ENCODE assay signal across 19 mouse cellular contexts in genomic region chr4:84357382-84357781, GRCm38 (mm10).
DNase-seq lines count a peak whose midpoint lies in the region; ATAC-seq lines count a peak whose summit lies in the region.
"Had no signal": no experiment of that assay in that cellular context is flagged by ENCODE, and none has a peak within 500 bp of the region (broad histone marks: within the 10 kb centered on the region; RNA-seq: fewer than 3 reads in every experiment).

No protein-coding gene starts in this region.

- H3K9me3 ChIP-seq in forebrain, embryonic 14.5 days (replicated peaks; ENCODE audit: control insufficient read depth, low read length): no peaks in the 10 kb centered on the region
- H3K9me3 ChIP-seq in forebrain, embryonic 16.5 days (ENCODE audit: control insufficient read depth, low read length): no peaks in the 10 kb centered on the region
- H3K9me3 ChIP-seq in midbrain, embryonic 12.5 days: no peaks in the 10 kb centered on the region
- no peaks in the 10 kb centered on the region for H3K9me3 ChIP-seq in midbrain, embryonic 16.5 days (replicated peaks; ENCODE audit: control insufficient read depth, low read length, poor library complexity, severe bottlenecking)
- H3K9me3 ChIP-seq in embryonic facial prominence, embryonic 11.5 days (replicated peaks; ENCODE audit: control insufficient read depth, low read length): no peaks in the 10 kb centered on the region

- peaks cover 7% of the 10 kb centered on the region; the same call in 1 of the 2 replicates for H3K4me1 ChIP-seq in forebrain, embryonic 14.5 days (ENCODE audit: control insufficient read depth, insufficient read depth, low read length)
- H3K4me1 ChIP-seq in forebrain, embryonic 16.5 days (replicated peaks; ENCODE audit: control insufficient read depth, insufficient read depth, low read length): peaks cover 2% of the 10 kb centered on the region
- peaks cover 23% of the 10 kb centered on the region for H3K4me1 ChIP-seq in midbrain, embryonic 12.5 days
- peaks cover 13% of the 10 kb centered on the region for H3K4me1 ChIP-seq in midbrain, embryonic 16.5 days (ENCODE audit: control insufficient read depth, insufficient read depth, low read length)
- H3K4me1 ChIP-seq in embryonic facial prominence, embryonic 11.5 days (ENCODE audit: control insufficient read depth, insufficient read depth, low read length): peaks cover 4% of the 10 kb centered on the region

- H3K4me3 ChIP-seq in forebrain, embryonic 14.5 days (ENCODE audit: low read depth, low read length): no peak overlapping the region
- H3K4me3 ChIP-seq in forebrain, embryonic 16.5 days (replicated peaks; ENCODE audit: low read length): no peak overlapping the region
- H3K4me3 ChIP-seq in midbrain, embryonic 12.5 days: no peak overlapping the region
- no peak overlapping the region for H3K4me3 ChIP-seq in midbrain, embryonic 16.5 days (ENCODE audit: low read depth, low read length)
- H3K4me3 ChIP-seq in embryonic facial prominence, embryonic 11.5 days (ENCODE audit: low read depth, low read length): no peak overlapping the region
- H3K4me3 ChIP-seq: layer of hippocampus, adult 2 months; myocyte had no signal

- 40% methylated on average over 1 of the region's 1 CpGs for WGBS in forebrain, embryonic 14.5 days
- 58% methylated on average over 1 of the region's 1 CpGs for WGBS in forebrain, embryonic 16.5 days
- 23% methylated on average over 1 of the region's 1 CpGs for WGBS in midbrain, embryonic 12.5 days
- WGBS in midbrain, embryonic 16.5 days: 26% methylated on average over 1 of the region's 1 CpGs
- whole genome bisulfite sequencing in embryonic facial prominence, embryonic 11.5 days: 25% methylated on average over 1 of the region's 1 CpGs

- no peaks in the 10 kb centered on the region for H3K36me3 ChIP-seq in forebrain, embryonic 14.5 days (ENCODE audit: control insufficient read depth, insufficient read depth, low read length)
- no peaks in the 10 kb centered on the region for H3K36me3 ChIP-seq in forebrain, embryonic 16.5 days (ENCODE audit: control insufficient read depth, insufficient read depth)
- no peaks in the 10 kb centered on the region for H3K36me3 ChIP-seq in midbrain, embryonic 12.5 days
- H3K36me3 ChIP-seq in midbrain, embryonic 16.5 days (ENCODE audit: control insufficient read depth, insufficient read depth, low read length): no peaks in the 10 kb centered on the region
- H3K36me3 ChIP-seq in embryonic facial prominence, embryonic 11.5 days (replicated peaks; ENCODE audit: control insufficient read depth, insufficient read depth, low read depth, low read length): no peaks in the 10 kb centered on the region

- no peak for DNase-seq in forebrain, embryonic 14.5 days (ENCODE audit: low spot score)
- DNase-seq in embryonic facial prominence, embryonic 11.5 days (ENCODE audit: low spot score): peak; percentile 26
- DNase-seq in mesoderm, embryonic 11.5 days (ENCODE audit: low read depth, low spot score): peak; percentile 44
- DNase-seq in cerebellum, adult 9-11 months: no peak
- no peak for DNase-seq in kidney, postnatal 4 days
- DNase-seq: adrenal gland, adult 2 months; cerebellum, adult 11-12 months; lung, embryonic 14.5 days; right cerebral cortex, postnatal 4 days; thymus, adult 2 months had no signal

- no peak overlapping the region for H3K27ac ChIP-seq in forebrain, embryonic 14.5 days (ENCODE audit: low read depth, low read length)
- H3K27ac ChIP-seq in forebrain, embryonic 16.5 days (ENCODE audit: low read length): no peak overlapping the region
- peak overlapping the region; percentile 58 for H3K27ac ChIP-seq in midbrain, embryonic 12.5 days (replicated peaks)
- no peak overlapping the region for H3K27ac ChIP-seq in midbrain, embryonic 16.5 days (ENCODE audit: low read length)
- H3K27ac ChIP-seq in embryonic facial prominence, embryonic 11.5 days (replicated peaks; ENCODE audit: low read depth, low read length): peak overlapping the region; percentile 62
- H3K27ac ChIP-seq: layer of hippocampus, adult 2 months; macrophage had no signal

- peak; percentile 46; the same call in 1 of the 2 replicates for ATAC-seq in forebrain, embryonic 14.5 days
- no peak for ATAC-seq in forebrain, embryonic 16.5 days
- peak; percentile 76 for ATAC-seq in midbrain, embryonic 12.5 days (ENCODE audit: low FRiP score, low read depth)
- no peak for ATAC-seq in midbrain, embryonic 16.5 days
- no peak for ATAC-seq in embryonic facial prominence, embryonic 11.5 days (replicated peaks; ENCODE audit: insufficient number of reproducible peaks, low FRiP score, low TSS enrichment, low read depth)
- ATAC-seq: hindbrain, embryonic 16.5 days; Patski had no signal

- no peak overlapping the region for H3K4me2 ChIP-seq in forebrain, embryonic 14.5 days (ENCODE audit: low read length)
- H3K4me2 ChIP-seq in forebrain, embryonic 16.5 days (ENCODE audit: low read length): no peak overlapping the region
- H3K4me2 ChIP-seq in midbrain, embryonic 12.5 days (replicated peaks): no peak overlapping the region
- H3K4me2 ChIP-seq in midbrain, embryonic 16.5 days (ENCODE audit: low read length): no peak overlapping the region
- no peak overlapping the region for H3K4me2 ChIP-seq in embryonic facial prominence, embryonic 11.5 days (ENCODE audit: low read depth, low read length)
- H3K4me2 ChIP-seq: liver, embryonic 11.5 days; lung, embryonic 14.5 days had no signal

- no peaks in the 10 kb centered on the region for H3K27me3 ChIP-seq in forebrain, embryonic 14.5 days (replicated peaks; ENCODE audit: control insufficient read depth, insufficient read depth, low read length)
- no peaks in the 10 kb centered on the region for H3K27me3 ChIP-seq in forebrain, embryonic 16.5 days (replicated peaks; ENCODE audit: control insufficient read depth, insufficient read depth, low read length)
- H3K27me3 ChIP-seq in midbrain, embryonic 12.5 days: no peaks in the 10 kb centered on the region
- no peaks in the 10 kb centered on the region for H3K27me3 ChIP-seq in midbrain, embryonic 16.5 days (ENCODE audit: control insufficient read depth, insufficient read depth, low read depth, low read length)
- H3K27me3 ChIP-seq in embryonic facial prominence, embryonic 11.5 days (ENCODE audit: control insufficient read depth, insufficient read depth, low read length): no peaks in the 10 kb centered on the region
- H3K27me3 ChIP-seq: Patski had no signal

- H3K9ac ChIP-seq in forebrain, embryonic 14.5 days (ENCODE audit: low read length): no peak overlapping the region
- no peak overlapping the region for H3K9ac ChIP-seq in forebrain, embryonic 16.5 days (replicated peaks; ENCODE audit: low read depth, low read length)
- no peak overlapping the region for H3K9ac ChIP-seq in midbrain, embryonic 12.5 days (replicated peaks)
- H3K9ac ChIP-seq in midbrain, embryonic 16.5 days (ENCODE audit: low read depth, low read length): no peak overlapping the region
- no peak overlapping the region for H3K9ac ChIP-seq in embryonic facial prominence, embryonic 11.5 days (replicated peaks; ENCODE audit: low read length)
- H3K9ac ChIP-seq: lung, embryonic 14.5 days had no signal

Comparison
In these comparisons a context has a peak if more than half of its experiments do, and no peak if none do; other contexts are left out.
1. ATAC-seq: peak in forebrain, embryonic 14.5 days (single experiment) and midbrain, embryonic 12.5 days (single experiment); none in forebrain, embryonic 16.5 days (single experiment), midbrain, embryonic 16.5 days (single experiment) and embryonic facial prominence, embryonic 11.5 days (single experiment).
2. H3K27ac ChIP-seq: peak in midbrain, embryonic 12.5 days (single experiment) and embryonic facial prominence, embryonic 11.5 days (single experiment); none in forebrain, embryonic 14.5 days (single experiment), forebrain, embryonic 16.5 days (single experiment) and midbrain, embryonic 16.5 days (single experiment).
3. DNase-seq: peak in embryonic facial prominence, embryonic 11.5 days (single experiment) and mesoderm, embryonic 11.5 days (single experiment); none in forebrain, embryonic 14.5 days (single experiment), cerebellum, adult 9-11 months (single experiment) and kidney, postnatal 4 days (0 of 2).